Mouse (Mus musculus): ENCODE data around the gene F7. TPM values are rescaled to one million over a fixed set of nuclear protein-coding genes. Genes with fewer than 3 reads are reported as not detected.

F7 gene
- not detected for polyA plus RNA-seq (2015; fragmentation: Illumina TruSeq; extraction: RNeasy Lipid Tissue Mini Kit (QIAGEN cat#74804); ENCODE audit: insufficient read depth, low read depth, low replicate concordance)

GRCm38 (mm10) chr8:13025487-13026224, at the start of gene F7:
TSS of gene F7 (plus strand) at chr8:13026034.

DNA sequence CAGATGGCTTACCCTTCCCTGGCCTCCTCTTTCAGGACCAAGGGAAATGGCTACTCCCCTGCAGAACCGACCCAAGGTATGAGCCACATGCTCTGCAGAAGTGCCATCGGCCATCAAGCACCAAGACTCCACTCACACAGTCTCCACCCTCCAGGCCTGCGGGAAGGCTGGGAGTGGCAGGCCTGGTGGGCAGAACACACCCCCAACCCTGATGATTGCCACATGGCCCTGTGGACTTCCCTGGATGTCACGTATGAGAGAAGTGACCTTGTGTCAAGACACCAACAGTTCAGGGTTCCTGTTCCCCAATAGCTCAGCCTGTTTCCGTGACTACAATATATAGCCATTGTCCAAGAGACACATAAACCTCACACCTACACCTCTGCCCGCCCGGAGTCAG, 11.2 kb downstream of the F7 start, which contains the start of gene F10:
Gene F10, plus strand, starts transcription at position 294 of the 400 bp plus-strand sequence.

DNA sequence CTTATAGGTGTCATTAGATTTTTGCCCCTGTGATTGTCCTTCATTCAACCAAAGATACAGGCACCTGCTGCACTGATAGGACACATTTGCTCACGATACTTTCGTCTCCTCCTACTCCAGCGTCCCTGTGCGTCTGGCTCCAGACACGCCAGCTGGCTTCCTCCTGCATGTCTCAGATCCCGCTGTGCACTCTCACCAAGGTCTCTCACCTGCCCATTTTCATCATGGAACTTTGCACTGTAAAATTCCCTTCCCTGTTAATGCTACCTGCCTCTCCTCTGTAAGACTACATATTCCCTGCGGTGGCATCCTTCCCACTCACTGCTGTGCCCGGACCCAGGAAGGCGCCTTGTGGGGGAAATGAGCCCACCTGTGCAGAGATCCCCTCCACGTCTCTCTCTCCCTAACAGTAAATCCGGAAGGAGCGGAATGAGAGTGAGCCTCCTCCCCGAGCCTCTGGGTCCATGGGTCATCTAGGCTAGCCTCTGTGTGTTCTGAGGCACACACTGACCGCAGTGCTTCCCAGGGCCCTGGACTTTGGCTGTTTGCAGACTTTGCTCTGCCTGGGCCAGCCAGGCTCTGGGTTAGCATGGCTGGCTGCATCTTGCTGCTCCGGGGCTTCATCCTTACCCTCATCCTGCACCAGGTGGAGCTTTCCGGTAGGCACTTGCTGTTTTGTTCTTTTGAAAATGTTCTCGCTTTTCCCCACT, 34.8 kb downstream of the F7 start, which contains the start of gene Proz:
Gene Proz, plus strand, starts transcription at position 474 of the 710 bp plus-strand sequence.

Other genes starting within 250 kb of the F7 start
- 34.9 TPM for gene Mcf2l, start 152.2 kb upstream of the F7 start, polyA plus RNA-seq (2015; fragmentation: Illumina TruSeq; extraction: RNeasy Lipid Tissue Mini Kit (QIAGEN cat#74804); ENCODE audit: insufficient read depth, low read depth, low replicate concordance)
- 0.76 TPM for gene F10, start 11.3 kb downstream of the F7 start, polyA plus RNA-seq (2015; fragmentation: Illumina TruSeq; extraction: RNeasy Lipid Tissue Mini Kit (QIAGEN cat#74804); ENCODE audit: insufficient read depth, low read depth, low replicate concordance)
- gene Proz, start 34.9 kb downstream of the F7 start, polyA plus RNA-seq (2015; fragmentation: Illumina TruSeq; extraction: RNeasy Lipid Tissue Mini Kit (QIAGEN cat#74804); ENCODE audit: insufficient read depth, low read depth, low replicate concordance) = not detected
- 7.4 TPM for gene Pcid2, start 79.4 kb downstream of the F7 start, polyA plus RNA-seq (2015; fragmentation: Illumina TruSeq; extraction: RNeasy Lipid Tissue Mini Kit (QIAGEN cat#74804); ENCODE audit: insufficient read depth, low read depth, low replicate concordance)
- 15.5 TPM for gene Cul4a, start 79.6 kb downstream of the F7 start, polyA plus RNA-seq (2015; fragmentation: Illumina TruSeq; extraction: RNeasy Lipid Tissue Mini Kit (QIAGEN cat#74804); ENCODE audit: insufficient read depth, low read depth, low replicate concordance)
- gene Lamp1, start 133.1 kb downstream of the F7 start, polyA plus RNA-seq (2015; fragmentation: Illumina TruSeq; extraction: RNeasy Lipid Tissue Mini Kit (QIAGEN cat#74804); ENCODE audit: insufficient read depth, low read depth, low replicate concordance) = 98.1 TPM
- 3.3 TPM for gene Grtp1, start 174.6 kb downstream of the F7 start, polyA plus RNA-seq (2015; fragmentation: Illumina TruSeq; extraction: RNeasy Lipid Tissue Mini Kit (QIAGEN cat#74804); ENCODE audit: insufficient read depth, low read depth, low replicate concordance)
- gene Adprhl1, start 228.1 kb downstream of the F7 start, polyA plus RNA-seq (2015; fragmentation: Illumina TruSeq; extraction: RNeasy Lipid Tissue Mini Kit (QIAGEN cat#74804); ENCODE audit: insufficient read depth, low read depth, low replicate concordance) = not detected

All from pancreas, adult 10 weeks (tissue).